Mouse (Mus musculus) intestine, embryonic 15.5 days (tissue): ENCODE data around the gene Ssh2. TPM values are rescaled to one million over a fixed set of nuclear protein-coding genes. Genes with fewer than 3 reads are reported as not detected.

Experiments used
- ATAC-seq: fragments of 200-750 bp; cut with Nextera tagmentation; 2 replicates; pipeline ENCODE4 v1.8.0; 2017; ENCODE audit warnings: moderate TSS enrichment, moderate library complexity
- H3K27ac ChIP-seq: fragments of 300-500 bp; sonication (generic); 2 replicates; pipeline ENCODE4 v1.5.1; 2015; ENCODE audit warnings: mild to moderate bottlenecking, inconsistent platforms
- H3K27me3 ChIP-seq: fragments of 300-500 bp; sonication (generic); replicated peaks from 2 replicates; pipeline ENCODE4 v1.6.1; 2015; ENCODE audit warnings: inconsistent platforms
- H3K36me3 ChIP-seq: fragments of 300-500 bp; sonication (generic); 2 replicates; pipeline ENCODE4 v1.6.1; 2015; ENCODE audit warnings: inconsistent platforms
- H3K4me1 ChIP-seq: fragments of 300-500 bp; sonication (generic); replicated peaks from 2 replicates; pipeline ENCODE4 v1.6.1; 2015; ENCODE audit warnings: inconsistent platforms
- H3K4me2 ChIP-seq: fragments of 300-500 bp; sonication (generic); replicated peaks from 2 replicates; pipeline ENCODE4 v1.6.1; 2015; ENCODE audit warnings: mild to moderate bottlenecking, inconsistent platforms
- H3K4me3 ChIP-seq: fragments of 300-500 bp; sonication (generic); replicated peaks from 2 replicates; pipeline ENCODE4 v1.5.1; 2015; ENCODE audit warnings: inconsistent platforms
- H3K9ac ChIP-seq: fragments of 300-500 bp; sonication (generic); 2 replicates; pipeline ENCODE4 v1.6.1; 2015; ENCODE audit warnings: inconsistent platforms
- H3K9me3 ChIP-seq: fragments of 300-500 bp; sonication (generic); 2 replicates; pipeline ENCODE4 v1.6.1; 2016; ENCODE audit warnings: inconsistent platforms
- WGBS: fragments of 180-500 bp; shearing (Covaris S2); methylation state at CpG from one replicate; pipeline ENCODE4 v1.1.7; 2015; 5-methylcytosine and 5-hydroxymethylcytosine counted together
- polyA plus RNA-seq: library from polyadenylated mRNA; unstranded; fragments of >200 nt; fragmentation: Nextera tagmentation; extraction: Ambion mirVana; gene quantifications from 2 replicates; pipeline ENCODE4 v1.2.1, GENCODE M21; 2015

Ssh2 gene
- polyA plus RNA-seq, 1 experiment from 2014 or later: 5.7 TPM

DNA sequence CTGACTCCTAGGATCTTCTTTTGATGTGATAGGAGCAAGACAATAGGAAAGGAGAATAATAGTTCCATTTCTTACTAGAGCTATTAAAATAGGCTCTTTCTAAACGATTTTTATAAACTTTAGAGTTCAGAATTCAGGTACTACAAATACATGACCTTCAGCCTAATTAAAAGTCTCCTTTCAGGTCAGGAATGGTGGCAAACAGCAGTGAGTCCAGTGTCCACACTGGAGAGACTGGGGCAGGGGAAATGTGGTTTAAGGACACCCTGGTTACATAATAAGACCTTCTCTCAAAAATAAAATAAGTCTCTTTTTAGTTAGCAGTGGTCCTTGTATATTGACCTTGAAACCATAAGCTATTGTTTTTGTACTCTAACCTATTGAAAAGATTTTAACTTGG, 148.3 kb downstream of the Ssh2 start:
- H3K4me3 ChIP-seq: no peak overlapping the region
- WGBS: 65% methylated on average over 1 of the region's 1 CpGs
- H3K9ac ChIP-seq: no peak overlapping the region
- no peak overlapping the region for H3K4me2 ChIP-seq
- H3K27ac ChIP-seq: no peak overlapping the region
- H3K27me3 ChIP-seq: no peaks in the 10 kb centered on the region
- H3K36me3 ChIP-seq: no peaks in the 10 kb centered on the region
- H3K4me1 ChIP-seq: no peaks in the 10 kb centered on the region
- ATAC-seq: no peak
- no peaks in the 10 kb centered on the region for H3K9me3 ChIP-seq

DNA sequence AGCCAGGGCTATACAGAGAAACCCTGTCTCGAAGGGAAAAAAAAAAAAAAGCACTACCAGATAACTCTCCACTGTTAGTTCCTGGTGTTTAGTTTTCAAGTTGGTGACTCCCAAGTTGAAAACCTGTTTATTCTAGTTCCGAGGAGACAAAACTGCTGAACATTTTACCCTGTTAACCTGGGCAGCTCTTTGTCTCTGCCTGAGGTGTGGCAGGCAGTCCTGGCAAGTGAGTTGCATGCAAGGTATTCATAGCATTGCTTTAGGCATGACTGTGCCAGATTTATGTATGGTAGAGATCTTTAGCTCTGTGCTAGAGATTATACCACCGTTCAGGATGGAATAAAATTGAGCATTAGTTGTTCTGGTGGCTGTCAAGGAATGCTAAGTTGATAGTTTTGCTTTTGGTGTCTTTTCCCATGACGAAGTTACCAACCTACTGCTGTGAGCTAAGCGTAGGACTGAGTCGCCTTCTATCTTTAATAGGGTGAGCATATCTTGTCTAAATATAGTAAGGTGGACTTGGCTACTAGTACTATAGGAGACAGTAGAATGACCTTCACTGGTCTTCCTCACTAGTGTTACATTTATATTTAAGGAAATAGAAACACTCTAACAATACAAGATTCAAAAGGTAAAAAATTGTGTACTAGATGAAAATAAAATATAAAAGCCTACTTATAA, 149.8 kb downstream of the Ssh2 start:
- Histone ChIP-seq H3K4me3 (no peak overlapping the region), H3K4me2 (no peak overlapping the region), H3K4me1 (no peaks in the 10 kb centered on the region), H3K27me3 (no peaks in the 10 kb centered on the region), H3K9ac (no peak overlapping the region), H3K36me3 (no peaks in the 10 kb centered on the region), H3K27ac (no peak overlapping the region), H3K9me3 (no peaks in the 10 kb centered on the region)
- WGBS: 82% methylated on average over 6 of the region's 6 CpGs
- ATAC-seq: no peak

DNA sequence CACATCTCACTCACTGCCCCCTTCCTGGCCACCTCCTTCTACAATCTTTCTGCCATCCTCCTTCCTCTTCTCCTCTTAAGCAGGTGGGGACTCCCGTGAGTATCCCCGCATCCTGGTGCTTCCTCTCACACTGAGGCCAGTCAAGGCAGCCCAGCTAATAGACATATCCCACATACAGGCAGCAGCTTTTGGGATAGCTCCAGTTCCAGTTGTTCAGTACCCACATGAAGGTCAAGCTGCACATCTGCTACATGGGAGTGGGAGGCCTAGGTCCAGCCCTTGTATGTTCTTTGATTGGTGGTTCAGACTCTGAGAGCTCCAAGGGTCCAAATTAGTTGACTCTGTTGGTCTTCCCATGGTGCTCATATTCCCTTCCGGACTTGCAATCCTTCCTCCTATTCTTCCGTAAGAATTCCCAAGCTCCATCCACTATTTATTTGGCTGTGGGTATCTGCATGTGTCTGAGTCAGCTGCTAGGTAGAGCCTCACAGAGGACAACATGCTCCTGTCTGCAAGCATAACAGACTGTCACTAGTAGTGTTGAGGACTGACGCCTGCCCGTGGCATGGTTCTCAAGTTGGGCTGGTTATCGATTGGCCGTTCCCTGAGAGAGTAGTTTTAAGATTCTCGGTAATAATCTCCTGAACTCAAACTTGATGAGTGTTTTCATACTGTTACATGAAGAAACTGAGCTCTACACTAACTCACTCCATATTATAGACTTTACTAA, 151.6 kb downstream of the Ssh2 start:
- no peak for ATAC-seq
- Histone ChIP-seq H3K9ac (no peak overlapping the region), H3K27me3 (no peaks in the 10 kb centered on the region), H3K9me3 (no peaks in the 10 kb centered on the region), H3K4me2 (no peak overlapping the region), H3K36me3 (no peaks in the 10 kb centered on the region), H3K4me1 (no peaks in the 10 kb centered on the region), H3K4me3 (no peak overlapping the region), H3K27ac (no peak overlapping the region)
- 94% methylated on average over 9 of the region's 9 CpGs for WGBS

DNA sequence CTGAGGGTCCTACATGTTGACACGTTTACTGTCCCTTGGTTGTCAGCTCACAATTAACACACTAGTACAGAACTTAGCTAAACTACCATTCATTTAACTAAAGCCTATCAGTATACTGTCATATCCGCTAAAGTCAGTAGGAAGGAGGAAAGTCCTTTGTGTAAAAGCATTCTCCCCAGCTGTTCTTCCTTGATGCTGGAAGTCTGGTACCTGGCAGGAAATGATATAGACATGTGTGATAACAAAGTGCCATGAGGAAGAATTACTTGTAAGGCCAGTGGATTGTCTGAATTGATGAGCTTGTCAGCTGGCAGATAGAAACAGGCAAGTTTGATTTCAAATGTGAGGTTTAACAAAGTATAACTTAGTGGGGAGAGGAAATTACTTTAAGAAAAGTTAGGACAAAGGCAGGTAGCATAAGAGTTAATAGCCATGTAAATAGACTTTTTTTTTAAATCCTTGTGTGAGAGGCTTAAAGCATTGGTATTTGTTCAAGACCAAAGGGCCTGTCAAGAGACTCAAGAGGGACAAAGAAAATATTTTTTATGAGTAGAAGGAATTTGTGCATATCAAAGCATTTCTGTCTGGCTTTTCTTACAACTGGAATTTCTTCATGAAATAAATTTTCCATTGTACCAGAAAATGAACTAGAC, 153.2 kb downstream of the Ssh2 start:
- Histone ChIP-seq H3K4me2 (no peak overlapping the region), H3K4me3 (no peak overlapping the region), H3K4me1 (no peaks in the 10 kb centered on the region), H3K9ac (no peak overlapping the region), H3K9me3 (no peaks in the 10 kb centered on the region), H3K27me3 (no peaks in the 10 kb centered on the region), H3K27ac (no peak overlapping the region), H3K36me3 (no peaks in the 10 kb centered on the region)
- ATAC-seq: no peak
- 65% methylated on average over 2 of the region's 2 CpGs for WGBS

DNA sequence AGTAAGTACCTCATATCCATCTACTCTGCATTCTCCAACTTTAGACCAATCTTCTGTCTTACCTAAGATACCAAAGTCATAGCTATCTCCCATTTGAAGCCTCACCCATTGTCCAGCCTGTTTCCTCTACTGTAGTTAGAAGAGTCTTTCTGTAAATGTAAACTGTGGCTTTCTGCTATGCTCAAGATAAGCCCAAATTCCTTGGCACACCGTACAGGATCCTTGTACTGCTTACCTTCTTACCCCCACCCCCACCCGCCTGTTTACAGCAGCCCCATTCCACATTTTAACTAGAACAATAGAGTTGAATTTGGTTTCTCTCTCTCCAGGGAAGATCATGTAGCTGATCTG, 153.7 kb downstream of the Ssh2 start:
- H3K4me3 ChIP-seq: no peak overlapping the region
- H3K27me3 ChIP-seq: no peaks in the 10 kb centered on the region
- no peaks in the 10 kb centered on the region for H3K36me3 ChIP-seq
- no peak overlapping the region for H3K27ac ChIP-seq
- H3K9ac ChIP-seq: no peak overlapping the region
- 56% methylated on average over 2 of the region's 2 CpGs for WGBS
- no peaks in the 10 kb centered on the region for H3K4me1 ChIP-seq
- no peak overlapping the region for H3K4me2 ChIP-seq
- no peaks in the 10 kb centered on the region for H3K9me3 ChIP-seq
- no peak for ATAC-seq

DNA sequence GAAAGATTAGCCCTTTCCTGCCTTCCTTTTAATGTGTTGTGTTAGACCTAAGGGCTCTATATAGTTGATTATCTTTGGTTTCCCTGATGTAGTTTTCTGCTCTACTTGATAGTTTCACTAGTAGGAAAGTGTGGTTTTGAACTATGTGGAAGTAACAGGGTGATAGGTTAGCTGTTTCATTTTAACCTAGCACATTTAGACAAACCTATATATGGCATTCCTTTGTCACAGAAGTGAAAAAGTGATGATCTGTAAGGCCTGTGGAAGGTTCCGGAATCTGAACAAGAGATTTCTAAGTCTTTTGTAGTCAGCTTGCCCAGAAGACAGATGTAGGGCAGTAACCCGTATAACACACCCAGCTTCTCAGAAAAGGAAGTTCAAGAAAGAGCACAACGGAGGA, 155.0 kb downstream of the Ssh2 start:
- 89% methylated on average over 3 of the region's 3 CpGs for WGBS
- no peak for ATAC-seq
- H3K9ac ChIP-seq: no peak overlapping the region

DNA sequence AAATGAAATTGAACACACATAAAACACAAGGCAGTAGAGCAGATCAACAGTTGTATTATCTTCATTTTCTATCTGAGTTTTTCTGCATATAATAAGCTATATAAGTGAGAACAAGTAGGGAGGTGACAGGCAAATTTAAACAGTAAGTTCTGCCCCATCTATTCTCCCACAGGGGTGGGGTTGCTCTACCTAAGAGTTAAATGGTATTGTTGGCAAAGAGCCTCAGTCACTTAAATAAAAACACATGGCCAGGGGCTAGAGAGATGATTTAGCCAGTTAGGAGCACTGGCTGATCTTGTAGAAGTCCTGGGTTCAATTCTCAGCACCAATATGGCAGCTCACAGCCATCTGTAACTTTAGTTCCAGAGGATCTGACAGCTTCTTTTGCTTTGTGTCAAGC, 155.6 kb downstream of the Ssh2 start:
- no peaks in the 10 kb centered on the region for H3K9me3 ChIP-seq
- no peak overlapping the region for H3K4me3 ChIP-seq
- no peaks in the 10 kb centered on the region for H3K4me1 ChIP-seq
- no peaks in the 10 kb centered on the region for H3K36me3 ChIP-seq
- no peak overlapping the region for H3K27ac ChIP-seq
- no peaks in the 10 kb centered on the region for H3K27me3 ChIP-seq
- no peak overlapping the region for H3K9ac ChIP-seq
- no peak for ATAC-seq
- no peak overlapping the region for H3K4me2 ChIP-seq

More for the DNA sequence above, 155.0 kb downstream of the Ssh2 start:
- Histone ChIP-seq H3K9me3 (no peaks in the 10 kb centered on the region), H3K27me3 (no peaks in the 10 kb centered on the region), H3K4me1 (no peaks in the 10 kb centered on the region), H3K4me2 (no peak overlapping the region), H3K36me3 (no peaks in the 10 kb centered on the region), H3K27ac (no peak overlapping the region), H3K4me3 (no peak overlapping the region)

DNA sequence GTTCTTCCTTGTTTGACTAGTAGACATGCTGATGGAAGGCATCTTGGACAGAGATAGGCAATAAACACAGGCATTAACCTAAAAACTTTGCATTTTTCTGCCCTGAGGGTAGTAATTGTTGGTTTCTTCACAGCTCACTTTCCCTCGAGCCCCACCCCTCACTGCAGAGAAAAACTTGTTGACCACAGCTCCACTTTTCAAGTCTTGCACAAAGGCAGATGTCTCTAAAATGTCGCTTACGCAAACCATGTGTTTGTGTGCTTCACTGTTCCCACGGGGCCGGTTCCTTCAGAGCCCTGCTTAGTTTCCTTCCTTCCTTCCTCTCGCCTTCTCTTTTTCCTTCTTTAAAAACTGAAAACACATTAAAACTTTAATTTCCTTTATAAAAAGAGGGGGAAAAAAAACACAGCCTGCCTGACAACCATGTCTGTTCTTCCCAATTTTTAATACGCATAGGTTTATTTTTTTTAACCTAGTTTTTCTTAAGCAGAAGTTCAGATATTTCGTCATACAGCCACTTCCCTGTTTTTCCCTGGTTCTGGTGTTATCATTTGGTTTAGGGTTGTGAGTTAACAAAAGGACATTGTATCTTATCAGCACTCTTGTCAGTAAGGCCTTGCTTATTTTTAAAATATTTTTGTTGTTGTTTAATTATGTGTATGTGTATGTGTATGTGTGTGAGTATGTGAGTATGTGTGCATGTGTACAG, 156.3 kb downstream of the Ssh2 start:
- no peaks in the 10 kb centered on the region for H3K36me3 ChIP-seq
- no peak overlapping the region for H3K27ac ChIP-seq
- no peaks in the 10 kb centered on the region for H3K4me1 ChIP-seq
- no peak overlapping the region for H3K4me3 ChIP-seq
- H3K27me3 ChIP-seq: no peaks in the 10 kb centered on the region
- no peak overlapping the region for H3K4me2 ChIP-seq
- H3K9ac ChIP-seq: no peak overlapping the region
- no peak for ATAC-seq
- 57% methylated on average over 8 of the region's 8 CpGs for WGBS
- no peaks in the 10 kb centered on the region for H3K9me3 ChIP-seq

DNA sequence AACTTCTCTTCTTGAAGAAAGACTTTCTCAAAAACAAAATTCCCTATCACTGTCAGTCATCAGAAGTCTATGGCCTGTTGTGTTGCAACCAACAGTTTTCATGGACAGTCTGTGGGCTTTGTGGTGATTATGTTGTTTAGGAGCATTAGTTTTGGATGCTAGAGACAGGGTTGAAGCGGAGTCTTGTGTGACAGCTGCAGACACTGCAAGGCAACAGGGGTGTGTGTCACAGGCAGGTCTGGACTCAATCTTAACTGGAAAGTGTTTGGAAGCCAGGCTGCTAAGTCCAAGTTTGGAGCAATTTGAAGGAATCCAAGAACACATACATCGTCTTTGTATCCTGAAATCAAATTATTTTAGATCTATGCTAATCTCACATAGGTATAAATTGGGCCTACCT, 162.5 kb downstream of the Ssh2 start:
- ATAC-seq: no peak
- Histone ChIP-seq H3K27me3 (no peaks in the 10 kb centered on the region), H3K4me3 (no peak overlapping the region), H3K9ac (no peak overlapping the region), H3K4me1 (no peaks in the 10 kb centered on the region), H3K27ac (no peak overlapping the region), H3K9me3 (no peaks in the 10 kb centered on the region), H3K36me3 (no peaks in the 10 kb centered on the region), H3K4me2 (no peak overlapping the region)
- WGBS: 89% methylated on average over 2 of the region's 2 CpGs

DNA sequence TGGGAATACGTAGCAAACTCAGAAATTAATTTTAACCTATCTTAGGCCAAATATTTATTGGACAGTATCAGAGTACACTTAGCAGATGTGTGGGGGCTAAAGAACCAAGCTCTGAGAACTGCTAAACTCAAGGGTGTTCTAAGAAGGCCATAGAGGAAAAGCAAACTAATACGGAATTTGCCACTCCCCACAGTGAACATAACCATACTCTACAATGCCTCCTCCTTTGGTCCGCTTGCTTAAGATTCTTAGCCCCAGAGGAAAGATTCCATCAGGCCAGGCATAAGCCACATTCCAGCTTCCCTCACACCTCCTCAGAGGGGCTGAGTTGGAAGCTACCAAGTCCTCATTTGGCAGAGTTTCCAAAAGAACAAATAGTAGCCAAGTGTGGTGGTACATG, 165.1 kb downstream of the Ssh2 start:
- H3K9ac ChIP-seq: no peak overlapping the region
- H3K27ac ChIP-seq: no peak overlapping the region
- no peak overlapping the region for H3K4me3 ChIP-seq
- H3K9me3 ChIP-seq: no peaks in the 10 kb centered on the region
- ATAC-seq: no peak
- no peak overlapping the region for H3K4me2 ChIP-seq
- no peaks in the 10 kb centered on the region for H3K36me3 ChIP-seq
- WGBS: 90% methylated on average over 3 of the region's 3 CpGs
- no peaks in the 10 kb centered on the region for H3K27me3 ChIP-seq
- no peaks in the 10 kb centered on the region for H3K4me1 ChIP-seq

DNA sequence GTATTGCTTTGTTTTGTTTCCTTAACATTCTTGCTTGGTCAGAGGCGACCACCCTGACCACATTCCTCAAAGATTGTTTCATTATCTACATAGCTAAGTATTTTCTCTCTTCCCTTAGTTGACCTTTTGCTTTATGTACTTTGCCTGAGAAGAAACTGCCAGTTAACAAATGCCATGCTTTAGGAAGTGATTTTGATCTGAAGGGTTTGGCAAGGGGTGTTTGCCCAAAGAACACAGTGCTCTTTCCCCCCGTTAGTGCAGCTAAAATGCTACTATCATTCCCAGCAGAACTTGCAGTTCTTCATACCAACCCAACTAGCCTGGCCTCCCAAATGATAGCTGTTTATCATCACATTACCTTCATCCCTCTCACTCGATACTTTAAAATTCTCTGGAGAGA, 168.1 kb downstream of the Ssh2 start:
- Histone ChIP-seq H3K27me3 (no peaks in the 10 kb centered on the region), H3K9me3 (no peaks in the 10 kb centered on the region), H3K9ac (no peak overlapping the region), H3K27ac (no peak overlapping the region), H3K4me3 (no peak overlapping the region), H3K4me1 (no peaks in the 10 kb centered on the region), H3K36me3 (no peaks in the 10 kb centered on the region), H3K4me2 (no peak overlapping the region)
- WGBS: 54% methylated on average over 3 of the region's 3 CpGs
- ATAC-seq: no peak
